Mouse (Mus musculus) gonadal fat pad, adult 2 months (tissue): ENCODE results near the gene Prpf40b. TPM values are rescaled to one million over a fixed set of nuclear protein-coding genes. Genes with fewer than 3 reads are reported as not detected.

Source experiments
- DNase-seq: peaks from one replicate; pipeline ENCODE4 v3.0.0-alpha.2; 2012; ENCODE audit warnings: low read depth
- polyA plus RNA-seq: library from polyadenylated mRNA; depleted of rRNA; stranded (reverse); fragments of >200 nt; gene quantifications from 2 replicates; pipeline ENCODE4 v1.2.3, GENCODE M21; 2012

Prpf40b gene
- polyA plus RNA-seq, 1 experiment = 72.1 TPM

DNA sequence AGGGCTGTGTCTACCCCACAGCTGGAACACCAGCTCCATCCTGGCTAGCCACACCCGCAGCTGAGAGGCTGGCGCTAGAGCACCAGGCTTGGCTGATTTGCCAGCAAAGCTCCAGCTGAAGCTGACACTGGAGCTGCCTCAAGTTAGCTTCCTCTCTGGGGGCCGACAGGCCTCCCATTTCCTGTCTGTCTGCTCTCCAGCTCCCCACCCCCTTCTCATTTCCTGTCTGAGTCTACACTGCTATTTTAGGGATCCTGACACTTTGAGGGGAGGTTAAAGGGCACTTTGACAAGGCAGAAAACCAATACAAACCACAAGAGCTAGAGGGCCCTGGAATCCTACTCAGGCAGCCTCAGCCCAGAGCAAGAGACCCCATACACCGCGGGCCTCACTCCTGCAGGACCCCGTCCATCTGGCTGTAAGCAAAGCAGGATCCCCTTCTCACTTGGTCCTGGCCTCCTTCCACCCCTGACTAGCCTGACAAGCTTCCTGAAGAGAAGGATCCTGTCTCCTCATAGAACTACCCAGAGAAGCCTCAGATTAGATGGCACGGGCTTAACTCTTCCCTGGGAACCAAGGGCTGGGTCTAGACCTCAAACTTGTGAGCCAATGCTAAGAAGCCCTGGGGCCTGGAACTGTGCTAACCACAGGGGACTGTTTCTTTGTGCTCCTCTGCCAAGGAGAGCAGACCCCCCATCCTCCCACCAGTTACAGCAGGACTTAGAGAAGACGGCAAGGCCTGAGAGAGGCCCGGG, 38.2 kb downstream of the Prpf40b start:
- DNase-seq = no peak

DNA sequence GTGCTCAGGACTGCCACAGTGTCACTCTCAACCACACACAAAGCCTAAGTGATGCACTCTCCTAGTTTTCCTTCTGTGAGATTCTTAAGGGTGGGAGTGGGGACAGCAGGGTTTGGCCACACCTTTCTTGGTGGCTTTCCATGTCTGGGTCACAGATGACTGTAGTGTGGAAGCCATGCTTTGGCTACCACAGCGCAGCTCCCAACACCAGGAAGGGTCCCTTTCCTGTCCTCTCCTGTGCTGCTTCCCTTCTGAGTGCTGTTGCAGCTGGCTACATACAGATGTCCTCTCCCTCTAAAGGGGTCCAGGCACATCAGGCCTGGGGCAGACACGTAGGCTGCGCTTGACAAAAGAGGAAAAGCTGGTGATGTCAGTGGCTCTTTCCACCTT, 38.8 kb downstream of the Prpf40b start:
- DNase-seq = no peak

DNA sequence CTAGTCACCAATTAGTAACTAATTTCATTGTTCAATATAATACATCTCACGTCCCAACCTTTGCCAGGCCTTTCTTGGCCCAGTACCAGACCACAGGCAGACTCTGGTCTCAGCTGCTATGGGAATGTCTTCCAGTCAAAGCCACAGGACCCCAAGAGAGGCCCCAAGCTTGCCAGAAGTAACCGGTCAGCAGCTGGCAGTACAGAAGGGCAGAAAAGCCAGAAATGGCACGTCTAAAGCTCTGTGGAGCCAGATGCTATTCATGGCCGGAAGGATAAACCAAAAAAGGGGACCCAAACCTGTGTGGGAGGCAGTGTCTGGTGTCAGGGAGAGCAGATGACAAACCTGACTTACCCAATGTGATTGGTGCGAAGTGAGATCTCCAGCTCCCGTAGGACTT, 39.6 kb downstream of the Prpf40b start:
- no peak for DNase-seq

DNA sequence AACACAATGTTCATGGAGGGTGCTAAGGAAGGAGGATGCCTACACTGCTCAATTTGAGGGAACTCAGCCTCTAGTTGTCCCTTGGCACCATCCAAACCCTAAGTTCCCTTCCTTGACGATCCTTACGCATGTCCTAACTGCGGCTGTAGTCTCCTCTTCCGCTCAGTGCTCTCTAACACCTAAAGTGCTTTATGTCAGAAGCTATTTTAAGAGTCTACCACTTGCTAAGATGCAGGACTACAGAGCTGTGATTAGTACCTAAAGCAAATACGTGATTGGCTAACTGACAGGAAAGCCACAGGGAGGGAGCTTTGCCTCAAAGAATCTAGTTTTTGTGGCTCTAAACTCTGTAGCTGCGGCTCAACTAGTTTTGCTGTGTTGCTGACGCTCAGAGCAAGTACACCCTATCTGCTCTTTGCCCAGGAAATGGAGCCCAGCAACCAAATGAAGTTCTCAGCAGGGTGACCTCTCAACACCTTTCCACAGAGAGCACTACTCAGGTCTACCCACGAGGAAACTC, 41.0 kb downstream of the Prpf40b start:
- no peak for DNase-seq

DNA sequence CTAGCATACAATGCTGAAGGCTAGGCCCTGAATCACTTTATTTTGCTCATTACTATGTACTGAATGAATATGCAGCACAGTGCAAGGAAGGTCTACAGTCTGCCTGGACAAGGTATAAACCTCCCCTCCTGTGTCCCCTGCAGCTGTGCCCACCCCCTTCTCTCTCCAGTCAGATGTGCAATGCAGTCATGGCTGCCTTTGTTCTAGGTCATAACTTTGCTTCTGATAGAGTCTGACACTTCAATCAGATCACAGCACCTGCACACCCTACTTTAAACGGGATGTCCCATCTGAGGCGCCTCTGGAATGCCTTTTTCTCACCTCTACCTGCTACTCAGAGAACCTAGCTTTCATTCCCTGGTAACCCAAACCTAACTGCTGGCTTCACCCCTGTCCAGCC, 44.0 kb downstream of the Prpf40b start:
- no peak for DNase-seq

DNA sequence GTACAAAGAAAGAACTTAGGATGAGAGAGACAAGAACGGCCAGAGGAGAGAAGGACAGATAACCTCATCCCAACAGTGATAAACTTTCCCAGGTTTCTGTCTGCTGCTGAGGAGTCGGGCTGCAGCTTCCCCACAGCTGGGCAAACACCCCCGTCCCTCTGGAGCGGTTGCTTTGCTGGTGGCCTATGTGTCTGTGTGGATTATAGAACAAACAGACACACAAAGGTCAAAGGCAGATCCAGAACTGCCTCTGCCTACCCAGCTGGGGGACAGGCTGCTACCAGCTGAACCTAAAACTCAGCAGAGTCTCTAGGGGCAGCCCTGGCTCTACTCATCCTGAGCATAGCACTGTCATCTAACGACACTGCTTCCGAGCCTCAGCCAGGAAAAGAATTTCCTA, 44.8 kb downstream of the Prpf40b start:
- no peak for DNase-seq

DNA sequence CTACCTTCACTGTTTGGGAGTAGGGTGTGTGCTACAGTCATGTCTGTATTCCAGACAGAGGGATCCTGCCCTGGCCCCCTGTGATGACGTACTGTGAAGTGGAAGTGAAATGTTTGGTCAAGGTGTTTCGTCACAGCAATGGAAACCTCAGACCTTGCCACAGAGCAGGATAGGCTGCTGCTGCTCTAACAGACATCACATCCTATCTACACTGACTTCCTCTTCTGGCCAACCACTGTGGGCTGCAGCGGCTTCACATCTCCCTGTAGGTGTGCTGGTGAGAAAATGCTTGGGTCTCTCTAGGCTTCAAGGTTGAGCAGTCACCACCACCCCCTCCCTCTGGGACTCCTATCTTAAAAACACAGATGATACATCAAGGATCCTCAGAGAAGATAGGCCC, 46.2 kb downstream of the Prpf40b start:
- DNase-seq = no peak

DNA sequence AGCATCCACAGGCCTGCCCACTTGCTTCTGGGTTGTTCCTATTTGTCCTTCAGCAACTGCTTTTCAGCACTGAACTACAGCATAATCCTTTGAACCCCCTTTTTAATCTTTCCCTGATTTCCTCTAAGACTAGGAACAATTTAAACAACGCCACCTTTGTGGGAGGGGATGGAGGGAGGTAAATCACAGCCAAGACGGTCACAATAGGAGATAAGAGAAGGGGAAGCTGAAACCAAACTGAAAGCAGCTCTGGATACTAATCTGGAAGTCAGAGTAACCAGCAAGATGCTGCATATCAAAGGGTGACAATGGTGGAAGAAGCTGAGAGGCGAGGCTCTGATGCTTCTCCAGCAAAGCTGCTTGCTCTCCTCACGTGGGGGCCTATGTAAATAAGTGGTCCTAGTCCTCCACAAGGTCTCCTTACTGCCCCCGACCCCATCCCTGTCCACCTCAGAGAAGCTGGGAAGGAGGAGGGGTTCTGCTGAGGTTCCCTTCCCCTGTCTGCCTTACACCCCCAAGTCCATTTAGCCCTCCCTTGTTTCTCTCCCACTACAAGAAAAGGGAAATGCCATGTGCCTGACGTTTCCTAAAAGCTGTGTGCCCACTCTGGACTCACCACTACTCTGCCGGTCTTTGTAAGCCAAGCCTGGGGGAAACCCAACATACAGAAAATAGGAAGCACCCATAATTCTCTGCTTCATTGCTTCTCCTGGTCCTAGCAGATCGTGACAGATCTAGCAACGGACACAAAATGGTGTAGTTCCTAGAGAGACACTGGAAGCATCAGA, 47.5 kb downstream of the Prpf40b start:
- DNase-seq = no peak

DNA sequence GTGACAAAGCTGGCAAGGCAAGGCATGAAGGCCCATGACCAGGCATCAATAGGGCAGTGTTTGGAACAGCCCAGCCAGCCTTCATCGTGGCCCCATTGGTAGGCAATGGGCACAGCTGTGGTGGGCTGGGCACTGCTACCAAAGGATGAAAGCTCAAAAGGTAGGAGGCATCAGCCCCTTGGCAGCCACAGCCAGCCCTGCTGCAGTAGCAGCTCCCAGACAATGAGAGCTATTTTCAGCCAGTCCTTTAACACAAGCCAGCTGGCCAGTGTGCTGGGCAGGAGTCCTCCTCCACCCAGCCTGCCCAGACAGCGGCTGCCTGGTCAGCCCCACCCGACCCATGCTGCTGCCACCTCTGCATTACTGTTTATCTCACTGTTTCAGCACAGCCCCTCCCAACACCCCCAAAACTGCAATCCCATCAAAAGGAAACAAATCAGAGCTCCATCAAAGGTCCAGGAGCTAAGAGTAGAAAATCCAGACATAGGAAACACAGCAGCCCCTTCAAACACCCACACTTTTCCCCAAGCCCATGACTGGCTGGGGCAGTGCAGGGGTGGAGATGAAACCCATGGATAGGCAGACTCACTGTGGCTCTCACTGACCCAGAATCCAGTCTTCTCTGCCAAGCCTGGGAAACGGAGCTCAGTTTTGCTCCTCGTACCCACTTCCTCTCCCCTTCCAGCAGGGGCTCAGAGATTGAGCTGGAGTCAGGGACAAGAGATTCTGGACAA, 48.7 kb downstream of the Prpf40b start:
- DNase-seq = no peak

DNA sequence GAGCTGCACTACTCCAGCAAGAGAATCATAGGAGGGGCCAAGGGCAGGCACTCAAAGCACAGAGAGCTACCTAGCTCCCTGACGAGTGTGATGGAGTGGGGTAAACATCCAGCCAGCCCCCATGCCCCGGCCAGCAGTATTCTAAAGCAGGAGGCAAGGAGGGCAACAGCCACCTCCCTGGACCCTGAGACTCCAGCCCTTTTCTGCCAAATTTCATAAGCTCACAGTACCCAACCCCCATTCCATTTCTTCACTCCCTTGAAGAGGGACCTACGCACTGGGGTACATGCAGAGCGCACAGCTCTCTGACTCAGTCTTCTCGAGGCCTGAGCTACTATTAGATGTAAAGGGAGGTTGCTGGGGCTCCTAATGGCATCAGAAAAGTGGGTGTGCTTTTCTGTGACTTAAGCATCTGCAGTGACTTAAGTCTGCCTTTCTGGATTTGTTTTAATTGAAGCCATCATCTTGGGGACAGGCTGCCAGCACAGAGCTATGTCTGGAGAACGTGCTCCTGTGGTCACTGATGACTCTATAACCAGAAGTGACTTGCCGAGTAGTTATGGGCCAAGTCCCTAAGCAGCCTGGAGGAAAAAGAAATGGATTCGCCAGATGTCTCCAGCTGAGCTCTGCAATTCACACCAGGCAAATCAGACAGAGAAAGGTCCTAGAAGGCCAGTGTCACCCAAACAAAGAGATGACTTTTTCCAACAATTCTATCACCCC, 49.4 kb downstream of the Prpf40b start:
- no peak for DNase-seq

DNA sequence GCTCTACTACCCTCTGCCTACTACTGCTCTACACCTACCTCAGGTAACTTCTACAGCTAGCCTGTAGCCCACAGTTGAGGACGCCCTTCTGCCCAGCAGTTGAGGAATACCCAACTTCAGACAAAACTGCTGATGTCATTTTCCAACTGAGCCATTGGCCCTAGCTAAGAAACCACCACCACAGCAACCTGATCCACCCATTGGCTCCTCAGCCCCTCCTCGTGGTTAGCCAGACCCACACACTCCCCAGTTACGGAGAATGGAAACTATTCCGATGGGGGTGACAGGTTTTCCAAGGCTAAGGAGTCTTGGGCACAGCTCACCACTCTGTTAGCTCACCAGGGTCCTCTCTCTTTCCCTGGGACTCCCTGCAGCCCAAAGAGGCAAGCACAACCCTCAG, 50.1 kb downstream of the Prpf40b start:
- DNase-seq = no peak

DNA sequence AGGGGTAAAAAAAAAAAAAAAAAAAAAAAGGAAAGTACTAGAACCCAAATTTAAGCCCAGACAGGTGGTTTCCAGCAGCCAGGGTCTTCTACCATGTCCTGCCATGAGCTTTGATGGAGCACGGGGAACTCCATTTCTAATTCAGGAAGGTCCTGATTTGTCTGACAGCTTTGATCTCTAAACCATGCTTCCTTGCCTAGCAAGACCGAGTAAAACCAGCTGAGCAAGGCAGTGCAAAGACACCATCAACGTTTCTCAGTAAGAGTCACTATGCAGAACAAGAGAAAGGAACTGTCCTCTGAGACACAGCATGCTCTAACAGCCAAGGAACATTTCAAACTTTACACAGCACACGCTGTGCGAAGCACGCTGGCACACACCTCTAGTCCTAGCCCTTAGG, 56.7 kb downstream of the Prpf40b start:
- no peak for DNase-seq

DNA sequence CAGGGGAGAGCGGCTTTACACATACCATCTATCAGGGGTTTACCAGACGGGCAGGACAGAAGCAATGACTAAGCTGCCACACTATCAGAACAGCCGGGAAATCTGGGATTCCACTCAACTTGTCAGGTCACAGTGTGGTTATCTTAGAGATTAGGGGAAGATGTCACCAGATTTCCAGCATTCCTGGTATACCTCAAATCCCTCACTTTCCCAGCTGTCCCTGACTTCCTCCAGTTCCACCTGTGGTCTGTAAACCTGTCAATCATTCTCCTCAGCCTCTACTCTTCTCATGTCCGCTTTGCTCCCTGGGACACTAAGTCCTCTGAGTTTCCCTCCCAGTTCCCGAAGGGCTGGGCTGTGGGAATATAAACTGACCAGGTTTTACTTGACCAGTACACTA, 57.4 kb downstream of the Prpf40b start:
- DNase-seq = no peak

DNA sequence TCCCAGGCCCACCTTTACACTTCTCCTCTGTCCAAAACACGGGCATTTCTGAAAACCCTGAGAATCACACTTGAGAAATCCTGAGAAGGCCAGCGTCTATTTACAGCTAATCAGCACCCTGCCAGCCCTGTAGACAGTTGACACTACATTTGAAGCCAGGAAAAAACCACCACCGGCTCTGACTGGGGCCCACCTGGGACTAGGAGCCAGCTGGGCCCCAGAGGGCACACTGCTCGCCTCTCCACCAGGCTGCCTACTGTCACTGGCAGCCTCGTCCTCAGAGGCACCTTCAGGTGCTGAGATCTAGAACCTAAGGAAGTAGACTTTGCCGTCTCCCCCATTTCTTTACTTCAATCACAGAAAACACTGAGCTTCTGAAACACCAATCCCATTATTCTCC, 60.8 kb downstream of the Prpf40b start:
- DNase-seq = no peak

DNA sequence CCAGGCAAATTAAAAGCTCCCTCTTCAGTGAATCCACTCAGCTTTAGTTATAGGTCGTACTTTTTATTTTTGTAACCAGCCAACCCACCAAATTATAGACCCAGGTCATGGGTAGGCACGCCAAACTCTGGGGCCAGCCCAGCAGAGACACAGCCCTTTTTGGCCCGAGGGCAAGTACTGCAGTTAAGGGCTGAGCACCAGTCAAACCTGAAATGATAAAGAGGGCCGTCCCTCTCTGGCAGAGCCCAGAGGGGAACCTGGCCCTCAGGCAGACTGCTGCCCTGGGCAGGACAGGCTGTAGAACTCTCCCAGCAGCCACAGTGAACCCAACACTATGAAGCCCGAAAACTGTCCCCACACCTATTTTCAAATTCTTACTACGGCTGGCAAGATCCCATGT, 61.6 kb downstream of the Prpf40b start:
- no peak for DNase-seq

DNA sequence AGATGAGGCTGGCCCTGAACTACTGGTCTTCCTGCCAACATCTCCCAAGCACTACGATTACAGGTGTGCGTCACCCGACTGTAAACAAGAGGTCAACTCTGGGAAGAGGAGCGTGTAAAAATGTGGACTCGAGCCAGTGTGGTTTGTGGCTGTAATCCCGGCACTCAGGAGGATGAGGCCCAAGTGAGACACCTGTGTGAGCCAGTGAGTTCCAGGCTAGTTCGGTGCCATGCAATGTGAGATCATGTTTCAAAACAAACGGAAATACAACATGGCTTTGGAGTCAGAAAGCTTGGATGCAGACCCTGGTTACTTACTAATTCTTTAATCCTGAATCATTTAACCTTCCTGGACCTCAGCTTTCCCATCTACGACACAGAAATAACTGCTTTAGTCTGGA, 64.1 kb downstream of the Prpf40b start:
- DNase-seq = no peak

DNA sequence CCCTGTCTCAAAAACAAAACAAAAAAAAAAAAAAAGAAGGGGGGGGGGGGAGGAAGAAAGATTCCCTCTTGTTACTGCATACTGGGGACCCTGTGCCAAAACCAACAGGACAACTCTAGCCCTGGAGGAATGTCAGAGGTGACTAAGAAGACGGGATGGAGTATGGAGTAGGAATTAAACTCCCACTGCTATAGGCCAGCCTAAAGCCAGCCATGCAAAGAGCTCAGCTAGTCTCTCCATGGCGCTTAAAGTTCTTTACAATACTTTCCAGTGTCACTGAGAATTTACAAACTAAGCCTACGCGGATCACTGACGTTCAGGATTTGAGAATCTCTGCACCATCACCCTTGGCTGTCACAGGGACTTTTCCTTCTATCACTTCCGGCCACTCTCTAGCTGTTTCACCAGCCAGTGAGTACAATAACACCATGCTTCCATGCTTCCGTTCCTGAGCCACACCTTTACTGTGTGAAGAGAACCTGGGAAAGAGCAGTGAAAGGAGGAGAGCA, 69.2 kb downstream of the Prpf40b start:
- DNase-seq = no peak

DNA sequence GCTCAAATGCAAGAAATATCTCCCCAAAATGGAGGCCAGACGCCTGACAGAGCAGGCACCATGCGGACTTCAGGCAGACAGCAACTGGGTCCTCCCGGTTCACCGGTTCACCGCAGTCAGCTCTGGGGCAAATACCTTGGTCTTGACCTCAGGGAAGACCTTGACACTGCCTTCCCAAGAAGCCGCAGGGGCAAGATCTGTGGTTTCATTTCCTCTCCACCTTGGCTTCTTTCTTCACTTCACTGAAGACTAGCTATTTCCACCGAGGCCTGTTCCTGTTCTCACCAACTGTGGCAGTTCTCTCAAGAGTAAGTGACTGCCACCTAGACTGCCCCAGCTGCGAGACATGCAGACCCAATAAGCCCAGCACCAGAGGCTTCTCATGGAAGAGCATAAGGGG, 70.0 kb downstream of the Prpf40b start:
- DNase-seq = no peak
